Mouse (Mus musculus) lung, embryonic 15.5 days (tissue): ENCODE data around the gene Smoc2. TPM values are rescaled to one million over a fixed set of nuclear protein-coding genes. Genes with fewer than 3 reads are reported as not detected.

ENCODE experiments used
- ATAC-seq: fragments of 200-750 bp; cut with Nextera tagmentation; 2 replicates; pipeline ENCODE4 v1.8.0; 2017; ENCODE audit warnings: moderate number of reproducible peaks, borderline replicate concordance; ENCODE audit not compliant: low FRiP score, low TSS enrichment; ENCODE audit errors: extremely low read depth
- H3K27ac ChIP-seq: fragments of 300-500 bp; sonication (generic); 2 replicates; pipeline ENCODE4 v1.5.1; 2015; ENCODE audit warnings: moderate library complexity, mild to moderate bottlenecking, inconsistent platforms
- H3K27me3 ChIP-seq: fragments of 300-500 bp; sonication (generic); 2 replicates; pipeline ENCODE4 v1.6.1; 2015; ENCODE audit warnings: inconsistent platforms
- H3K36me3 ChIP-seq: fragments of 300-500 bp; sonication (generic); 2 replicates; pipeline ENCODE4 v1.6.1; 2015; ENCODE audit warnings: inconsistent platforms
- H3K4me1 ChIP-seq: fragments of 300-500 bp; sonication (generic); 2 replicates; pipeline ENCODE4 v1.6.1; 2015; ENCODE audit warnings: inconsistent platforms
- H3K4me2 ChIP-seq: fragments of 300-500 bp; sonication (generic); 2 replicates; pipeline ENCODE4 v1.6.1; 2015; ENCODE audit warnings: inconsistent platforms, mild to moderate bottlenecking, moderate library complexity
- H3K4me3 ChIP-seq: fragments of 300-500 bp; sonication (generic); 2 replicates; pipeline ENCODE4 v1.5.1; 2015; ENCODE audit warnings: mild to moderate bottlenecking, inconsistent platforms
- H3K9ac ChIP-seq: fragments of 300-500 bp; sonication (generic); 2 replicates; pipeline ENCODE4 v1.6.1; 2015; ENCODE audit warnings: inconsistent platforms
- H3K9me3 ChIP-seq: fragments of 300-500 bp; sonication (generic); 2 replicates; pipeline ENCODE4 v1.6.1; 2016; ENCODE audit warnings: inconsistent platforms
- WGBS: fragments of 180-500 bp; shearing (Covaris S2); methylation state at CpG from one replicate; pipeline ENCODE4 v1.1.7; 2015; 5-methylcytosine and 5-hydroxymethylcytosine counted together
- polyA plus RNA-seq: library from polyadenylated mRNA; unstranded; fragments of >200 nt; fragmentation: Nextera tagmentation; extraction: Ambion mirVana; gene quantifications from 2 replicates; pipeline ENCODE4 v1.2.1, GENCODE M21; 2015

Smoc2 gene
- polyA plus RNA-seq, 1 experiment from 2014 or later = 67.0 TPM

DNA sequence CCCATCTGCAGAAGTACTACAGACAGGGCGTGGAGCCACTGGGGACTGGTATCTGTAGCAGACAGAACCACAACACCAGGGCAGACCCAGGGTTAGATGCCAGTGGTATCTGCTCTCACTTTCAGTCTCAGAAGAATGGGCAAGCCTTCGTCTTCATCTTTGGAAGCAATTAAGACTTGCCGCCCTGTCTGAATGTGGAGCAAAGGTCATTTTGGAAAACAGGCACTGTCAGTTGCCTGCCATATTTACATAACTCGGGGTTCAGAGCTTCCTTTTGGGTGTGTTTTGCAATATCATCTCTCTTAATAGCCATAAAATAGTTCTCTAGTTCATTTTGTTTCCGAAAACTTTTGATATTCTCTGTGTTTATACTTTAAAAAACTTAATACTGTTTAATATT, 168.0 kb downstream of the Smoc2 start:
- ATAC-seq = no peak
- H3K4me1 ChIP-seq = no peaks in the 10 kb centered on the region
- H3K4me2 ChIP-seq = no peak overlapping the region
- H3K9me3 ChIP-seq = no peaks in the 10 kb centered on the region
- 54% methylated on average over 5 of the region's 5 CpGs for WGBS
- no peaks in the 10 kb centered on the region for H3K36me3 ChIP-seq
- H3K27ac ChIP-seq = no peak overlapping the region
- no peaks in the 10 kb centered on the region for H3K27me3 ChIP-seq
- no peak overlapping the region for H3K4me3 ChIP-seq
- no peak overlapping the region for H3K9ac ChIP-seq

Other genes starting within 250 kb of the Smoc2 start
- gene Gm7358, start 220.0 kb upstream of the Smoc2 start, polyA plus RNA-seq = not detected in 2 replicates
- gene Dact2, start 75.2 kb upstream of the Smoc2 start, polyA plus RNA-seq = 4.6 and 4.7 TPM in 2 replicates